Mouse (Mus musculus) megakaryocyte-erythroid progenitor cell, adult 5-6 weeks (primary cell): ENCODE measurements around the gene Gspt1. TPM values are rescaled to one million over a fixed set of nuclear protein-coding genes. Genes with fewer than 3 reads are reported as not detected.

Source experiments
- ATAC-seq: replicated peaks from 2 replicates; pipeline ENCODE4 v1.8.0; 2016; ENCODE audit warnings: mild to moderate bottlenecking, inconsistent platforms; ENCODE audit not compliant: severe bottlenecking, poor library complexity, low FRiP score, low TSS enrichment
- total RNA-seq, 2 experiments: library from RNA; stranded (forward) in 1 of 2; stranded (reverse) in 1 of 2; fragments of 200-1000, 215-1000 nt in 1 of 2; fragments of >200 nt in 1 of 2; fragmentation: Nextera tagmentation in 1 of 2; gene quantifications; 2 replicates each; pipeline ENCODE4 v1.2.3; 2014 to 2017

Gspt1 gene
- total RNA-seq, 2 experiments from 2014 or later, result 328 to 337 TPM

GRCm38 (mm10) chr16:11217801-11218200, 36.3 kb downstream of the Gspt1 start:
- ATAC-seq, result no peak

- peak; percentile 43 for ATAC-seq
Measured at GRCm38 (mm10) chr16:11203600-11204390, 50.3 kb downstream of the Gspt1 start.

GRCm38 (mm10) chr16:11202571-11203554, 51.3 kb downstream of the Gspt1 start, which contains the start of gene Rsl1d1:
Rsl1d1 (minus strand) TSS chr16:11203331.
- peak; percentile 96 for ATAC-seq

- ATAC-seq, result no peak
Measured at GRCm38 (mm10) chr16:11201740-11202394, 52.3 kb downstream of the Gspt1 start.

GRCm38 (mm10) chr16:11200247-11200646, 53.9 kb downstream of the Gspt1 start:
- ATAC-seq, result no peak

GRCm38 (mm10) chr16:11198467-11198866, 55.7 kb downstream of the Gspt1 start:
- ATAC-seq, result peak; percentile 54

- no peak for ATAC-seq
Measured at GRCm38 (mm10) chr16:11197052-11197451, 57.1 kb downstream of the Gspt1 start.

GRCm38 (mm10) chr16:11193231-11193630, 60.9 kb downstream of the Gspt1 start:
- no peak for ATAC-seq

GRCm38 (mm10) chr16:11190150-11190549, 64.0 kb downstream of the Gspt1 start:
- ATAC-seq, result no peak

GRCm38 (mm10) chr16:11177404-11177803, 76.7 kb downstream of the Gspt1 start:
- ATAC-seq, result no peak

- no peak for ATAC-seq
Measured at GRCm38 (mm10) chr16:11176884-11177244, 77.3 kb downstream of the Gspt1 start.

GRCm38 (mm10) chr16:11176208-11176883, 77.8 kb downstream of the Gspt1 start, which contains the start of gene Zc3h7a:
Zc3h7a (minus strand) TSS chr16:11176393.
- peak; percentile 94 for ATAC-seq

- peak; percentile 49 for ATAC-seq
Measured at GRCm38 (mm10) chr16:11175489-11176207, 78.5 kb downstream of the Gspt1 start.

GRCm38 (mm10) chr16:11175100-11175488, 79.0 kb downstream of the Gspt1 start:
- no peak for ATAC-seq

- peak; percentile 33 for ATAC-seq
Measured at GRCm38 (mm10) chr16:11174671-11175081, 79.4 kb downstream of the Gspt1 start.

GRCm38 (mm10) chr16:11171679-11172078, 82.4 kb downstream of the Gspt1 start:
- no peak for ATAC-seq
